Mouse (Mus musculus) c-Kit-positive CD71-positive TER-119-negative erythroid progenitor cells, embryonic 14.5 days (primary cell): ENCODE measurements around the gene Podnl1.

Experiments
- DNase-seq: peaks from one replicate; pipeline ENCODE4 v3.0.0-alpha.2; 2013; ENCODE audit warnings: low read depth

The Podnl1 gene

DNA sequence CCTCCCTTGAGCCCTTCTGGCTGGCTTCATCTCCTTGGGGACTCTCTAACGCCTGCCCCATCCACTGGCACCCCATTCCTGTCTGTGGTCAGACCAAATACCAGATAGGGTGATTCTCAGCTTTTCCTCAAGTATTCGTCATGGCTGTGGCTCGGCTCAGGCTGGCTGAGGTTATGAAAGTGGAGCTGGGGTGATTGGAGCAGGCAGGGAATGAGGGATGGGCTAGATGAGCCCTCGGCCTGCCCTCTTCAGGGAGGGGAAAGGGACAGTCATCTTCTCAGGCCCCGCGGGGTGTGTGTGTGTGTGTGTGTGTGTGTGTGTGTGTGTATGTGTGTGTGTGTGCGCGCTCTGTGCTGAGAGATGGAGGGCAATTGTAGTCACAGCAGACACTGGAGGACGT, at the start of gene Podnl1:
TSS of gene Podnl1 (plus strand) at position 334 of the 400 bp plus-strand sequence.
- no peak for DNase-seq

- no peak for DNase-seq
These were observed 49.4 kb upstream of the Podnl1 start for GRCm38 (mm10) chr8:84076412-84076811.

DNA sequence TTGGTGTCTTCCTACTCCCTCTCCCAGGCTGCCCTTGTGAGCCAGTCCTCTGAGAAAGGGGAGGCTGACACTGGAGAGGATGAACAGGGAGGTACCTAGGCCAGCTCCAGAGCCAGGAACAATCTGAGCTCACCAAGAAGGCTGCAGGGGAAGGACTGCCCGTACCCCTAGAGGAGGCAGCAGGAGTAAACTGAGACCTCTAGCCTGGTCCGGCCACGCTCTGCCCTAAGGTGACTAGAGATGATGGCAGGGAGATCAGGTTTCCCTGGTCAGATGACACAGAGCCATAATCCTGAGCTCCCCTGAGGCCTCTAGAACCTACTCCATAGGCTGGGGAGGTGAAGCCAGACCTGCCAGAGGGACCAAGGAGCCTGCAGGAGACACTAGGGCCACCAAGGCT, 48.9 kb upstream of the Podnl1 start:
- no peak for DNase-seq

DNA sequence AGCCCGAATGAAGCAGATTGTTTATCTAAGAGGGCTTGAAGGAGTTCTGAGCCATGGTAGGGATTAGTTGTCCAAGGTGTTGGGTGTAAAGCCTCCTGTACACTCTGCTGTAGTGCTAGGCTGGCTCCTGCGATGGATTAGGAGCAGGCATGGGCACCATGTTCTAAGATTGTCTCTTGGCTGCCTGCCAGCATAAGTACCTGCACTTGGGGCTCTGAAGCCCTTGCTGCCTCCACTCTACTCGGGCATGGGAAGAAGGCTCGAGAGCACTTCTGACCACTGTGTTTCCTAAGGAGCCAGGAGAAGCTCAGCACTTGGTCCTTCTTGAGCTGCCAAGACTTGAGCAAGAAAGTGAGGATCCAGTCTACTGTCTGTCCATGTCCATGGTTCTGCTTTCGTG, 46.6 kb upstream of the Podnl1 start:
- DNase-seq, result no peak

DNA sequence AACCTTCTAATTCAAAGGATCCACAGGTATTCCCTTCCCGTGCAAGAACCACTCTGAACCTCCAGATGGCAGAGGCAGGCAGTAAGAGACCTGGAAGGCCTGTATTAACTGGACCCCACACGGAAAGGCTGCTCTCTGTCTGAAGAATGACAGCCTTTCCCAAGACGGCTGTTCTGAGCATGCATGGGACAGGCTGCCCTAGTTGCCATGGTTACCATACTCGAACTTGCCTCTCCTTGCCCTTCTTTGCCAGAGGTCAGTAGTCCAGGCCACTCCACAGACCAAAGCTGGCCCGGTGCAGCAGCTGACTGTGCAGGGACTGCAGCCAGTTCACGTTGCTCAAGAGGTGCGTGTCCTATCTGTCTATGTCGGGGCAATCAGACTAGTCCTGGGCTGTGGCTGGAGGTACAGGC, 42.0 kb upstream of the Podnl1 start:
- DNase-seq, result no peak

DNA sequence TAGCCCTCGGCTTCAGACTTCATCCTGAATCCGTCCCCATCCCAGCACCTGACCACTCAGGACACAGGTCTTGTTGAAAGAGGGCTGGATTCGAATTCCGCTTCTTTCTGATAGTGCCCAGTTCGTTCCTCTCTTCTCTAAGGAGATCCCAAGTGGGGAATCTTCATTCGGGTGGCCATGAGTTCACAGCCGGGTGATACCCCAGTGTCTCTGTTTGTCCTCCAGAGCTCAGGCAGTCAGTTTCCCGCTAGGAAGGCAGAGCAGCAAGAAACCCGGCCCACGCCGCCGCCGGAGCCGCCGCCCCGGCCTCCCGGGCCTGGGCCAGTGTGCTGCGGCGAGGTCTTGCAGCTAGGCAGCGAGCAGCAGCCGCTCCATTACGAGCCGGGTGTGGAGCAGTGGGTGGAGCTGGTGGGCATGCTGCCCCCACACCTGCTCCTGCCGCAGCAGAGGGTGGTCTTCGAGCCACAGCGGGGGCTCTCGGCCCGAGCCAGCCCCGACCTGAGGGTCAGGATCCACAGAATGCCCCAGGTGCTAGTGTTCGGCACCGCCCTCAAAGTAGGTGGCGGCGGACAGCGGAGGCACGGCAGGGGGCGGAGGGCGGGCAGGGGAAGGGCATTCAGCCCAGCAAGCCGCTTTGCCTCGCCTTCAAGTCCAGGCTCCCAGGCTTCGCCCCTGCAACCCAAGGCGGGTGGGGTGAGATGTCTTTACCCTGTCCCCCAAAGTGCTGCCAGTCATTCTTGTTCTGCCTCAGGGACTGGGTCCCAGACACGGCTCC, 41.3 kb upstream of the Podnl1 start:
- no peak for DNase-seq

- no peak for DNase-seq
These were observed 38.6 kb upstream of the Podnl1 start for GRCm38 (mm10) chr8:84087156-84087555.

DNA sequence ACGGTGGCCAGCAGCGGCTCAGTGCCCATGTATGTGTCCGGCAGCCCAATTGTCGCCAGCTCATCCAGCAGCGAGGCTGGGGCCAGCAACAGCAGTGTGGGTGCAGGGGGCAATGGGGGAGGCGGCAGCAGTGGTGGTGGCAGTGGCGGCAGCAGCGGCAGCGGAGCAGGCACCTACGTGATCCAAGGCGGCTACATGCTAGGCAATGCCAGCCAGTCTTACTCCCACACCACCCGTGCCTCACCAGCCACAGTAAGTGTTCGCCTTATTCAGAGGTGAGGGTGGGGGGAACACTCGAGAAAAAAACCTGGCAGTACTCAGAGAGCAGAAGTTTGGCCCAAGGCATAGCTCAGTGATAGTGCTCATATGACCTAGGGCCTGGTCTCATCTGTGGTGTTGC, 38.0 kb upstream of the Podnl1 start:
- DNase-seq, result no peak

GRCm38 (mm10) chr8:84089277-84089676, 36.5 kb upstream of the Podnl1 start:
- DNase-seq, result no peak

DNA sequence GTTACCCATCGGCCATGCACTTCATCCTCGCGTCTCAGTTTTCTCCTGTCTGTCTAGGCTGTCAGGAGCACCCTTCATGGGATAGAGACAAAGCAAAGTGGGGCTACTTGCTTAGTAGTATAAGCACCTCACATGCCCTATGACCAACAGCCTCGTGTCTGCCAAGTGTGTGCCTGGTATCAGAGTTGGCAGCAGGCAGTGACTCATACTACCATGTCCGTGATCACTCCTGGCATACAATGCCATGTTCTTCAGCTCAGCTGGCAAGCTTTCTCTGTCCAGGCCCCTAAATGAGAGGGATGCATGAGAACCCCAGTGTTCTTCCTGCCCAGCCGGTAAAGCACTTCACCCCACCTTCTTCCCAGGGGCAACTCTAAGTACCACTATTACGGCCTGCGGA, 35.2 kb upstream of the Podnl1 start:
- DNase-seq, result no peak

DNA sequence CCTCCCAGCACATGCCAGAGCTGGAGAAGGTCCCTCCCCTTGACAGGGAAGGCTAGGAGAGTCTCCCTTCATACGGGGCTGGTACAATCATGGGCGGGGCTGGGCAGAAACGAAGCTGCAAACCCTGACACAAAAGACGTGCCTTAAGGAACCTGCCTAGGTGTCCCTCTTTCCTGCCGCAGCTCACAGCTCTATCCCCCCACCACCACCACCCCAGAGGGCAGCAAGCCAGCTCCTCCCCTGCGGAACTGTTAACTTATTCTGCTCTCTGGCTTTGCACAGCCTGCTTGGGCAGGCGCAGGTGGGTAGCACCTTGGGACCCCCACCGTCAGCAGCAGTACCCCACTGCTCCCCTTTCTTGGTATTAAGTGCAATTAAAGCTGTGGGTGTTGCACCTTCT, 29.7 kb upstream of the Podnl1 start:
- DNase-seq, result no peak

GRCm38 (mm10) chr8:84098376-84098775, 27.4 kb upstream of the Podnl1 start:
- DNase-seq, result no peak

DNA sequence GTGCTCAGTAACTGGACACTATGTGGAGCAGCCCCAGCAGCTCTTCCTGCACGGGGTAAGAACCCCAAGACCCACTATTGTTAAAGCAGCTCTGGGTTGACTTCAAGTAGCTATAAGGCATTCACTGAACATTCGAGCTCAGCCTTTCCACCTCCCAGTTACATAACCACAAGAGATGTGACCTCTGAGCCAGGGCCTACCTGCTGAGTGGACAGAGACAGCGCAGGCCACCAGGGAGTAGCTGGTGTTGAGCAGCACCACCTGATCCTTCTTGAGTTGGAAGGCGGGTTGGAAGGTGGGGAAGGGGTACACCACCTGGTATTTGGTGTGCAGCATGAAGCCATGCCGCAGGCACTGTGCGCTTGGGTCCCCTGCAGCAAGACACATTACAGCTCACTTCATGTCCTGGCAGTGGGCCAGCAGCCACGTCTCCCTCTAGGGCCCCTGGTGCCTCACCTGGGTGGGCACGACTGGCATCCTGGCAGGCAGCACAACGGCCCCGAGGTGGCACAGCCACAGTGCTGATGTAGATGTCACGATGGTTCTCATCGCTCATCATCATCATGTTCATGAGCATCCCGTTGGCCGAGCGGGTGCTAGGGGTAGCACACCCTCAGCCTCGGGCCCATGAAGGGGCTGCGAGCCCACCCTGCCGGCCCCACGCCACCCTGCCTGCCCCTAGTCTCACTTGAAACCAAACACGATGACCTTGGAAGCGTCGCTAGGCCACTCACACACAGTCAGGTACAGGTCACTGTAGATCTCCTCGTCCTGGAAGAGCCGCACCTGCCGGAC, 24.1 kb upstream of the Podnl1 start:
- DNase-seq, result no peak

DNA sequence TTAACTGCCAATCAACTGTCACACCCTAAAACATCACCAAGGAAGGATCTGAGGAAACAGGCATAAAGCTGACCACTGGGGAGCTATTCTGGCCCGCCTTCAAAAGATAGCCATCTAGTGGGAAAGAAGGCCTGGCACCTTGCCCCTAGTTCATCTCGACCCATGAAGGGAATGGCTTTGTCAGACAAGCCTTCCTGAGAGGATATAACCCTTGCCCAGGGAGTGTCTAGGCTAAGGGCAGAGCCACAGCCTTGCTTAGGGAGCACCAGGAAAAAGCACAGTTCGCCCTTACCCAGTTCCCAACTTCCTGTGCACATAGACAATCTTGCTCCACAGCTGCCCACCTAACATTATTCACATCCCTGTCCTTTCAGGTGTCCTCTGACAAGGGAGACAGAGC, 22.2 kb upstream of the Podnl1 start:
- DNase-seq, result no peak

GRCm38 (mm10) chr8:84104221-84104620, 21.6 kb upstream of the Podnl1 start:
- DNase-seq, result peak; percentile 36

GRCm38 (mm10) chr8:84104697-84105609, 20.8 kb upstream of the Podnl1 start, which contains the start of gene Dcaf15:
Gene Dcaf15, minus strand, starts transcription at chr8:84104768.
- DNase-seq, result peak; percentile 99

DNA sequence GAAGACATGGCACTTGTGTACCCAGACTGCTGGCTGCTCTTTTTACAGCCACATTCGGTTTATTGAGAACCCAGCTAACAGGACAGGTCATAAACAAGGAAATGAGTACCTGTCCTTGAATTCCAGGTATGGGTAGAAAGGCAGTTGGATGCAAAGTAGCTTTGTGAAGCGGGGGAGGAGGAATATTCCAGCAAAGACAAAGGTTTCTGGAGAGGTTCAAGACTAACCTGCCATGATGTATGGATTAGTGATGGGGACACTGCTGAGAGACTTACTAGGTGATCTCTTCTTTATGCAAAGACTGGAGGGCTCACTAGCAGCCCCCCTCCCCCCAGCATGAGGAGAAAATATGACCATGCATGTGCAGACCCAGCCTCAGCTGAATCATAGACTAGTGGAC, 20.1 kb upstream of the Podnl1 start:
- DNase-seq, result no peak

GRCm38 (mm10) chr8:84106216-84107040, 19.4 kb upstream of the Podnl1 start:
- no peak for DNase-seq

DNA sequence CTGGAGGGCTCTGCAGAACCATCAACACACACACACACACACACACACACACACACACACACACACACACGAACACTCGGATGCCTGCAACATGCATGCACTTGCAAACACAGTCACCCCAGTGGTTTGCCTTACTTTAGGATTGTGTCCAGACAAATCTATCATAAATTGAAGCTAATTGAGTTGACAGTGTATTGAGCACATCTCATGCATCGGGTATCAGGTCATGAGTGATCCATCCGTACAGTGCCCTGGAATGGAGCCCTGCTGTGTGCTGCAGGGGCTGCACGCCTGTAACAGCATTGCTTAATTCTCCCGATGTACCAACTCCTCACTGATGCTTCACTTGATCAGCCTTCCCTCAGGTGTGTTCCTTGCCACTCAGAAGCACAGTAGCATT, 10.1 kb upstream of the Podnl1 start:
- DNase-seq, result no peak

DNA sequence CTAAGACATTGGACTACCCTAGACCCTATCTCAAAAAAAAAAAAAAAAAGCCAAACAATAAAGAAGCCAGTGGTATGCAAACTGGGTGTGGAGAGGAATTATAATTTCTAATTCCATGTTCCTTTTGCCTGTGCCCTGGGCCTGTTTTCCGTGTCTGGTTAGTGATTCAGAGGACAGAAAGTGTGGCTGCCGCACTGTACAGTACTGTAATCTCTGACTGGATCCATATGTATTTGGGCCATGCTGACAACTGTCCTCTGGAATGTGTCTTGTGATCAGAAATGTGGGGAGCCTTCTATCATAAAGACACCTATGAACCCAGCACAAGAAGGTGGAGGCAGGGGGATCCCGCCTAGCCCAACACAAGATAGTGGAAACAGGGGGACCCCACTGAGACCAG, 3.6 kb upstream of the Podnl1 start:
- DNase-seq, result no peak

DNA sequence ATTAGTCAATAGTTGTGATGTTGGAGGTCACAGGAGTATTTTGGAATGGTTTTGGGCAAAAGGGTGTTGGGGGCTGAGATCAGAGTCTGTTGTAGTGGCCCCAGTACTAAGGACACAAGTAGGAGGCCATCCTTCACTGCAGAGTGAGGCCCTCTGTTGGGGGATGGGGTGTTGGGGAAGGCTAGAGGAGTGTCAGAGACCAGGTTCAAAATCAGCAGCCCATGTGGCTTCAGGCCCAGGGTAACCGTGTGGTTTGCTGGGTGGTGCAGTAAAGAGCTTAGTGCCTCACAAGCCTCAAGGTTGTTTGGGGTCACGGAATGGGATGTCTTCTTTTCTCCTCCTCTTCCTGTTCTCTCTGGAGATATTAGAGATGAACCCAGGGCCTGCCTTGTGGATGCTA, 953 bp downstream of the Podnl1 start:
- no peak for DNase-seq
